Mouse (Mus musculus) mouse embryonic stem cell (cell line): Measurements from ENCODE around the gene Dync1li2.

Experiments used
- in situ Hi-C, 2 experiments: fragments of 300-500 bp; cut with MboI; formaldehyde crosslinking; loops; 1 replicate in 1 of 2; 3 replicates in 1 of 2; pipeline ENCODE4 v1.14.3; 2019 to 2020; ENCODE audit warnings: low sequenced_read_pairs in 2 of 2, low pct_unique_long_range_greater_than_20kb in 1 of 2, mixed read lengths in 1 of 2; ENCODE audit not compliant: unreplicated experiment in 1 of 2

Dync1li2 gene

DNA sequence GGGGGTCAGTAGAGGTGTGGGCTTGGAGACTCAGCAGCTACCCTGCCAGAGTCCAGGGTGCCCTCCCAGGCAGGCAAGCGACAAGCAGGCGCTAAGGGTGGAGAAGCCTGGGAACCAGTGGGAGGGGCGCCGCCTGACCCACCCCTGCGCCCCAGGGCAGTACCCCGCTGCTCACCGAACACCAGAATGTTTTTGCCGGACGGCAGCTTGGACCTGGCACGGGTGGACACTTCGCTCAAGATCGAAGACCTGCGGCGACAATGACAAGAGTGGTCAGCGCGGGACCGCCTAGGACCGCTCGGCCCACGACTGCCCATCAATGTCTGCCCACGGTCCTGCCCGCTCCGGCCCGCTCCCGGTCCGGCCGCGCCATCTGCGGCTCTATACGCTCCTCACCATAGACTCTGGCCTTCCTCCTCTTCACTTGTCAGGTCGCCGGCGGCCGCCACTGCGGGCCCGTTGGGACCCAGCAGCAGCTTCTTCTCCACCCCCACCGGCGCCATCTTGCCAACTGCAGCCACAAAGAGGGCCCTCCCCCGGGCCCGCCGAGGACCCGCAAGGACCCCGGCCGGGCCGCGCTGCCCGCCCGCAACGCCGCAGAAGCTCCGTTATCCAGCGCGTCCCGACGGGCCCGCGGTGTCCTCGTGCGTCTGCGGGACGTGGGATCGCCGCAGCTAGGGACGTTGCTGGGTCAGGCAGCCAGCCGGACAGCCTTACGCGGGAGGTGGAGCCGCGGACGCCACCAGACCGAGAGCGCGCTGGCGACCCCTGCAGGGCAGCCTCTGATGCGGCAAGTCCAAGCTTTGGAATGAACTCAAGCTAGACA, at the start of gene Dync1li2:
Dync1li2 (minus strand) TSS at position 749 of the 826 bp plus-strand sequence.
- in situ Hi-C loops: no loop called here

- in situ Hi-C loops: no loop called here
These were observed 36.2 kb upstream of the Dync1li2 start for GRCm38 (mm10) chr8:104479091-104479490.

GRCm38 (mm10) chr8:104472465-104472864, 29.6 kb upstream of the Dync1li2 start:
- in situ Hi-C loops: no loop called here

DNA sequence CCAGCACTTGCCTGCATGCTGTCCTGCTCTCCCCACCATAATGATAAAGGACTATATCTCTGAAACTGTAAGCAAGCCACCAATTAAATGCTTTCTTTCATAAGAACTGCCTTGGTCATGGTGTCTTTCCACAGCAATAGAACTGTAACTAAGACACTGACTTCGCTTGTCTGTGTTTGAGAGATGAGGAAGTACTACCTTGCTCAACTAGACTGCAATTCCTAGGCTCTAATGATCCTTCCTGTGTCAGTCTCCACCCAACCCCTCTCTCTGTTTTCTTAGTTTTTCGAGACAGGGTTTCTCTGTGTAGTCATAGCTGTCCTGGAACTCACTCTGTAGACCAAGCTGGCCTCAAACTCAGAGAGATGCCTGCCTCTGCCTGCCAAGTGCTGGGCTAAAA, 24.6 kb upstream of the Dync1li2 start:
- in situ Hi-C loops: no loop called here

GRCm38 (mm10) chr8:104452177-104452576, 9.3 kb upstream of the Dync1li2 start:
- in situ Hi-C loops: no loop called here

DNA sequence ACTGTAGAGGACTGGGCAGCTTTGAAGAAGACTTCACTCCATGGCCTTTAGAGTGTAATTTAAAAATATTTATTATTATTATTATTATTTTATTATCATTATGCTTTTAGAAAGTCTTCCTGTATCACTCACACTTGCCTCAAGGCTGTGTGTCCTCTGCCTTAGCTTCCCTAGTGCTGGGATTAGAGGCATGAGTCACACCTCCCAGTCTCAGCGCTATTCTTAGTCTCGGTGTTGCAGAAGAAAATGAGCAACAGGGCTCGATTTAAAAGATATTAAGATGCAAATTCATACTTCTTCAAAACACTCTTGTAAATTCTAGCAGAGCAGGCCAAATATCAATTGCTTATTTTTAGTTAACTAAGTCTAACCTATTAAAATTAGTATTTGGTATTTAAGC, 5.9 kb upstream of the Dync1li2 start:
- in situ Hi-C loops: no loop called here

- in situ Hi-C loops: no loop called here
These were observed 3.2 kb upstream of the Dync1li2 start for GRCm38 (mm10) chr8:104446016-104446415.

GRCm38 (mm10) chr8:104445248-104445647, 2.4 kb upstream of the Dync1li2 start:
- in situ Hi-C loops: no loop called here

DNA sequence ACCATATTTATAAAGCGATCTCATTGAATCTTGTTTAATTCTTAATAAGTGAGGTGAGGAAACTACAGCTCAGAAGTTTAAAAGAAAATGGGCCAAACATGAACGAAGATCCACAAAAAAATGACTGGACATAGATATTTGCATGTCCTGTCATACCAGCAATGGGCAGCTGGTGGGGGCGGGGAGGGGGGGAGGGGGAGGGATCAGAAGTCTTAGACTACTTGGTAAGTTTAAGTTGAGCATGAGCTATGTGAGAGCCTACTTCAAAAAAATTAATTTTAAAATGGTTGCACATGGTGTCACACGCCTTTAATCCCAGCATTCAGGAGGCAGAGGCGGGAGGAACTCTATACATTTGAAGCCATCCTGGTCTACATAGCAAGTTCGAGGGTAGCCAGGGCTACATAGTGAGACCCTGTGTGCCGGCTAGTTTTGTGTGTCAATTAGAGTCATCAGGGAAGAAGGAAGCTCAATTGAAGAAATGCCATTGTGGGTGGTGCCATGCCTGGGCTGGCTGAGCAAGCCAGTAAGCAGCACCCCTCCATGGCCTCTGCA, 355 bp upstream of the Dync1li2 start:
- in situ Hi-C loops: no loop called here

DNA sequence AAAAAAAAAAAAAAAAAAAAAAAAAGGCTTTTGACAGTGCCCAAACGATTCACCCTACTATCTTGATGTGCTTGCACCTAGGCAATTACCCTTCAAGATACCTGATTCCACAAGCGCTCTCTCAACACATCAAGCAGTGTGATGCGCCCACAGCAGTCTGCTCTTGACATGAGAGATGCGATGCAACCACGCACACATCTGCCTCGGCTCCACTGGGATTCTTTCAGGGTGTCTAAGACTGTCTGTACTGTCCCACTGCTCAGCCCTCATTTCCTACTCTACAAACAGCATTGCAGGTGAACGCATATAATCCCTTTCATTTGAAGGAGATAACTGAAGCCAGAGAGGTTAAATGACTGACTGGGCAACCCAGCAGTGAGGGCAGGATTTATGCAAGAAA, 1.2 kb downstream of the Dync1li2 start:
- in situ Hi-C loops: no loop called here

GRCm38 (mm10) chr8:104439461-104439860, 3.4 kb downstream of the Dync1li2 start:
- in situ Hi-C loops: no loop called here

DNA sequence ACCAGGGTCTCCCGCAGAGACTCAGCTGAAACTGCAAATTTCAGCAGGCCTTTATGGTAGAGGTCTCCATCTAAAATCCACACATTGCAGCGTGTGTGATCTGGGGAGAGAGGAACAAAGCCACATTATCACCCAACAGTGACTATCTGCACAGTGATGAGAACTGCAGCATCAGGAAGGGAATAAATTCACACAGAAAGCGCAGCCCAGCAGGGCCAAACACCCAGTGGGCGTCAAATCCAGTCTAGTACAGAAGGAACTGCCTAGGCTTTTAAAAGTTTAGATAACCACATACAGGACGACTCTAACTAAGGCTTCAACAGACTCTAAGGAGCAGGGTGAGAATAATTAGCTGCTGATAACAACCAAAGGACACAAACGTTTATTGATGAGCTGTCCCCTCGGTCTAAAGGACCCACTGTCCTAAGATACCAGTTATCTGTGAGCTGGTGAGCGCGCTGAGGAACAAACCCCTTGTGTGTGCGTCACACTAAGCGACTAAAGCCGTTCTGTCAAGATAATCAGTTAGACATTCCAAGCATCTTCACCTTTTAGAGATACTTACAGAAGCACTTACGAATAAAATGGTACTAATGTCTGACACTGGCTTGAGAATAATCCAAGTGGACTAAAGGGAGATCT, 5.2 kb downstream of the Dync1li2 start:
- in situ Hi-C loops: no loop called here

- in situ Hi-C loops: no loop called here
These were observed 6.3 kb downstream of the Dync1li2 start for GRCm38 (mm10) chr8:104436591-104436990.

- in situ Hi-C loops: no loop called here
These were observed 6.8 kb downstream of the Dync1li2 start for GRCm38 (mm10) chr8:104436038-104436437.

DNA sequence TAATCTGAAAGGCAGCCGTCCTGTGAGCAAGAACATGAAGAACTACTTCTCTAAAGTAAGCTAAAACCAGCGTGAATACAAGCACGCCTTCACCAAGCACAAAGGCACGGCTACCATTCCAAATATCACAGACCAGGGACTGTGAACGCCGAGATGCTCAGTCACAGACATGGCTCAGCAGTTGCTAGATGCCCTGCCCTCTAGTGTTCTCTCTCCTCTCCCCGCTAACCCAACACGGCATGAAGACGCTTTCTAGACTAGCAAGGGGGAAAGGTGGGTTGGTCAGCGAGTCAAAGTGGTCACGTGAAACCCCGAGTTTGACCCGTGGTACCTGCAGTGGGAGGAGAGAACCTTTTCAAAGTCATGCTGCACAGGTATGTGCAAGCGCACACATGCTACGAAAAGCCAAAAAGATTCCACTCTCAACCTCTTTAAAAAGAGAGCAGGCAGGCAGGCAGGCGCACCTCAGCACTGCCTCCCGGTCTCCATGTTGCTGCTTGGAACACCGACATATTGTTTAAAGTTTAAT, 8.0 kb downstream of the Dync1li2 start:
- in situ Hi-C loops: no loop called here

- in situ Hi-C loops: no loop called here
These were observed 8.6 kb downstream of the Dync1li2 start for GRCm38 (mm10) chr8:104434275-104434674.

- in situ Hi-C loops: no loop called here
These were observed 9.5 kb downstream of the Dync1li2 start for GRCm38 (mm10) chr8:104433191-104433842.

GRCm38 (mm10) chr8:104432656-104433055, 10.2 kb downstream of the Dync1li2 start:
- in situ Hi-C loops: no loop called here

GRCm38 (mm10) chr8:104430230-104430629, 12.6 kb downstream of the Dync1li2 start:
- in situ Hi-C loops: no loop called here
